Mouse (Mus musculus): ENCODE results near the gene Exosc1. TPM values are rescaled to one million over a fixed set of nuclear protein-coding genes. Genes with fewer than 3 reads are reported as not detected.
A peak's percentile ranks its signal among the peaks of the same experiment; 100 is the strongest.

Exosc1 gene
- polyA plus RNA-seq, 1 experiment from 2014 or later: 90.8 TPM

GRCm38 (mm10) chr19:41913774-41914591 lies 19.2 kb downstream of the Exosc1 start:
- no peak for DNase-seq (ENCODE audit: low spot score)

- peak; percentile 21 for DNase-seq (ENCODE audit: low spot score)
Measured at GRCm38 (mm10) chr19:41912121-41913080, 20.8 kb downstream of the Exosc1 start.

- peak; percentile 100 for DNase-seq (ENCODE audit: low spot score)
Measured at GRCm38 (mm10) chr19:41911178-41912073, 21.8 kb downstream of the Exosc1 start, which contains the start of gene Pgam1. Pgam1 (plus strand) TSS chr19:41911923.

GRCm38 (mm10) chr19:41910396-41910795 lies 22.8 kb downstream of the Exosc1 start:
- no peak for DNase-seq (ENCODE audit: low spot score)

- no peak for DNase-seq (ENCODE audit: low spot score)
Measured at GRCm38 (mm10) chr19:41908736-41909135, 24.5 kb downstream of the Exosc1 start.

- no peak for DNase-seq (ENCODE audit: low spot score)
Measured at GRCm38 (mm10) chr19:41907079-41907760, 26.0 kb downstream of the Exosc1 start.

- no peak for DNase-seq (ENCODE audit: low spot score)
Measured at GRCm38 (mm10) chr19:41906311-41907078, 26.7 kb downstream of the Exosc1 start.

GRCm38 (mm10) chr19:41905246-41905645 lies 28.0 kb downstream of the Exosc1 start:
- DNase-seq (ENCODE audit: low spot score): no peak

GRCm38 (mm10) chr19:41902848-41903593 lies 30.2 kb downstream of the Exosc1 start:
- DNase-seq (ENCODE audit: low spot score): peak; percentile 22

GRCm38 (mm10) chr19:41901696-41902095 lies 31.5 kb downstream of the Exosc1 start:
- DNase-seq (ENCODE audit: low spot score): peak; percentile 65

- DNase-seq (ENCODE audit: low spot score): peak; percentile 38
Measured at GRCm38 (mm10) chr19:41900495-41901090, 32.6 kb downstream of the Exosc1 start.

- peak; percentile 50 for DNase-seq (ENCODE audit: low spot score)
Measured at GRCm38 (mm10) chr19:41898860-41899259, 34.4 kb downstream of the Exosc1 start.

GRCm38 (mm10) chr19:41896319-41896711 lies 36.9 kb downstream of the Exosc1 start:
- DNase-seq (ENCODE audit: low spot score): no peak

- DNase-seq (ENCODE audit: low spot score): peak; percentile 91
Measured at GRCm38 (mm10) chr19:41895460-41896318, 37.5 kb downstream of the Exosc1 start, which contains the start of gene Rrp12. Rrp12 (minus strand) TSS chr19:41896173.

GRCm38 (mm10) chr19:41894959-41895358 lies 38.3 kb downstream of the Exosc1 start:
- DNase-seq (ENCODE audit: low spot score): no peak

GRCm38 (mm10) chr19:41888191-41888590 lies 45.0 kb downstream of the Exosc1 start:
- no peak for DNase-seq (ENCODE audit: low spot score)

GRCm38 (mm10) chr19:41883882-41884281 lies 49.3 kb downstream of the Exosc1 start:
- no peak for DNase-seq (ENCODE audit: low spot score)

Measured in thymus, postnatal 0 days (tissue).